Mouse (Mus musculus) neural tube, embryonic 15.5 days (tissue): ENCODE data around the gene Slc35a3. TPM values are rescaled to one million over a fixed set of nuclear protein-coding genes. Genes with fewer than 3 reads are reported as not detected.
A peak's percentile ranks its signal among the peaks of the same experiment; 100 is the strongest.
"Not testable (repeated sequence)": the region's sequence is repeated elsewhere in the genome, so short reads cannot be mapped to it uniquely, and the experiment has no call there.

ENCODE experiments used
- ATAC-seq: fragments of 200-750 bp; cut with Nextera tagmentation; 2 replicates; pipeline ENCODE4 v1.8.0; 2017; ENCODE audit warnings: mild to moderate bottlenecking, moderate TSS enrichment, moderate library complexity; ENCODE audit not compliant: low FRiP score
- H3K27ac ChIP-seq: fragments of 300-500 bp; sonication (generic); replicated peaks from 2 replicates; pipeline ENCODE4 v1.5.1; 2015; ENCODE audit warnings: mild to moderate bottlenecking, inconsistent platforms
- H3K27me3 ChIP-seq: fragments of 300-500 bp; sonication (generic); replicated peaks from 2 replicates; pipeline ENCODE4 v1.6.1; 2015; ENCODE audit warnings: inconsistent platforms
- H3K36me3 ChIP-seq: fragments of 300-500 bp; sonication (generic); 2 replicates; pipeline ENCODE4 v1.6.1; 2015; ENCODE audit warnings: inconsistent platforms
- H3K4me1 ChIP-seq: fragments of 300-500 bp; sonication (generic); 2 replicates; pipeline ENCODE4 v1.6.1; 2015; ENCODE audit warnings: inconsistent platforms
- H3K4me2 ChIP-seq: fragments of 300-500 bp; sonication (generic); 2 replicates; pipeline ENCODE4 v1.6.1; 2015; ENCODE audit warnings: inconsistent platforms, mild to moderate bottlenecking, moderate library complexity
- H3K4me3 ChIP-seq: fragments of 300-500 bp; sonication (generic); replicated peaks from 2 replicates; pipeline ENCODE4 v1.5.1; 2015; ENCODE audit warnings: mild to moderate bottlenecking, inconsistent platforms
- H3K9ac ChIP-seq: fragments of 300-500 bp; sonication (generic); replicated peaks from 2 replicates; pipeline ENCODE4 v1.6.1; 2015; ENCODE audit warnings: mild to moderate bottlenecking, inconsistent platforms
- H3K9me3 ChIP-seq: fragments of 300-500 bp; sonication (generic); replicated peaks from 2 replicates; pipeline ENCODE4 v1.6.1; 2016; ENCODE audit warnings: inconsistent platforms
- WGBS: fragments of 180-500 bp; shearing (Covaris S2); methylation state at CpG from one replicate; pipeline ENCODE4 v1.1.7; 2015; ENCODE audit warnings: mixed read lengths; 5-methylcytosine and 5-hydroxymethylcytosine counted together
- polyA plus RNA-seq: library from polyadenylated mRNA; unstranded; fragments of >200 nt; fragmentation: Nextera tagmentation; extraction: Ambion mirVana; gene quantifications from 2 replicates; pipeline ENCODE4 v1.2.1, GENCODE M21; 2015

Slc35a3 gene
- 7.8 and 10.0 TPM in 2 replicates for polyA plus RNA-seq

GRCm38 (mm10) chr3:116712436-116712881, at the start of gene Slc35a3:
Slc35a3 (minus strand) TSS chr3:116712831.
- H3K27me3 ChIP-seq: 0 out of 2 replicates have a peak, but pooled peaks cover 4% of the 10 kb centered on the region
- H3K9ac ChIP-seq: peak within 1 kb of the TSS; percentile 81
- ATAC-seq: peak; percentile 26
- H3K27ac ChIP-seq: peak within 1 kb of the TSS; percentile 72
- H3K4me3 ChIP-seq: peak within 1 kb of the TSS; percentile 85
- H3K4me1 ChIP-seq: peaks cover 16% of the 10 kb centered on the region
- H3K4me2 ChIP-seq: peak within 1 kb of the TSS; percentile 86
- H3K9me3 ChIP-seq: no peaks in the 10 kb centered on the region
- 4% methylated on average over 8 of the region's 8 CpGs for WGBS
- H3K36me3 ChIP-seq: no peaks in the 10 kb centered on the region

- Histone ChIP-seq H3K27ac (no peak overlapping the region), H3K4me1 (no peaks in the 10 kb centered on the region), H3K4me3 (no peak overlapping the region), H3K36me3 (peaks cover 48% of the 10 kb centered on the region), H3K9me3 (no peaks in the 10 kb centered on the region), H3K4me2 (no peak overlapping the region), H3K27me3 (no peaks in the 10 kb centered on the region), H3K9ac (no peak overlapping the region)
- ATAC-seq: no peak
- 94% methylated on average over 8 of the region's 8 CpGs for WGBS
Measured at GRCm38 (mm10) chr3:116752818-116753217, 40.2 kb upstream of the Slc35a3 start.

DNA sequence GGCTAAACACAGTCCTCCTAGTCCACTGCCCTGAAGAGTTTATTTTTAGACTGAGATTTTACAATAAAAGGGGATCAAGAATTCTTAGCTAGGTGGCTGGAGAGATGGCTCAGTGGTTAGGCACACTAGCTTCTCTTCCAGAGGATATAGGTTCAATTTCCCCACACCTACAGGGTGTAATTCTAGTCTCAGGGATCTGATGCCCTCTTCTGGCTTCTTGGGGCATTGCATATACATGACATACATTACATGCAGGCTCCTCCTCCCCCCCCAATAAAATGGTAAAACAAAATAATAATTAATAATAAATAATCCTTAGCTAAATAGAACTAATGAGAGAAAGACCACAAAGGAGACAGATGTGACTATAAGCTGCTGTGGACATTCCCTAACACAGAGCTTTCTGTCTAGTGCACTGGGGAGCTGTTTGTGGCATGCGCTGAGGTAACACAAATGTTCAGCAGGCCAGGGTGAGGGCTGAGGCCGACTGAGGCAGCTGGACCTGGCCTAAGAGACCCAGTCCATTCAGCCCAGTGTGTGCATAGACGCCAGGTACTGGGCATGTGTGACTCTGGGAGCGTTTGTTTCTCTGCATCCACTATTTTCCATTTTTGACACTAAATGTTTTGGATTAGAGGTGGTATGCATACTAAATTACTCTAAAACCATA, 38.7 kb upstream of the Slc35a3 start:
- no peaks in the 10 kb centered on the region for H3K4me1 ChIP-seq
- H3K9ac ChIP-seq: no peak overlapping the region
- 86% methylated on average over 4 of the region's 4 CpGs for WGBS
- H3K27me3 ChIP-seq: no peaks in the 10 kb centered on the region
- H3K27ac ChIP-seq: no peak overlapping the region
- H3K36me3 ChIP-seq: peaks cover 35% of the 10 kb centered on the region
- no peak overlapping the region for H3K4me2 ChIP-seq
- ATAC-seq: no peak; the same call in 1 of the 2 replicates
- H3K9me3 ChIP-seq: no peaks in the 10 kb centered on the region
- H3K4me3 ChIP-seq: no peak overlapping the region

GRCm38 (mm10) chr3:116748391-116749170, 36.0 kb upstream of the Slc35a3 start:
- peak; percentile 35; the same call in 1 of the 2 replicates for ATAC-seq
- Histone ChIP-seq H3K36me3 (peaks cover 43% of the 10 kb centered on the region), H3K4me3 (no peak overlapping the region), H3K4me2 (no peak overlapping the region), H3K9me3 (no peaks in the 10 kb centered on the region), H3K4me1 (no peaks in the 10 kb centered on the region), H3K27ac (no peak overlapping the region), H3K27me3 (no peaks in the 10 kb centered on the region), H3K9ac (no peak overlapping the region)
- 53% methylated on average over 8 of the region's 8 CpGs for WGBS

- H3K9me3 ChIP-seq, H3K4me1 ChIP-seq, H3K27ac ChIP-seq, H3K9ac ChIP-seq, H3K4me2 ChIP-seq, ATAC-seq, H3K27me3 ChIP-seq, H3K4me3 ChIP-seq: not testable (repeated sequence)
- peaks cover 44% of the 10 kb centered on the region for H3K36me3 ChIP-seq
- 84% methylated on average over 7 of the region's 7 CpGs for WGBS
Measured at GRCm38 (mm10) chr3:116747648-116748047, 35.0 kb upstream of the Slc35a3 start.

DNA sequence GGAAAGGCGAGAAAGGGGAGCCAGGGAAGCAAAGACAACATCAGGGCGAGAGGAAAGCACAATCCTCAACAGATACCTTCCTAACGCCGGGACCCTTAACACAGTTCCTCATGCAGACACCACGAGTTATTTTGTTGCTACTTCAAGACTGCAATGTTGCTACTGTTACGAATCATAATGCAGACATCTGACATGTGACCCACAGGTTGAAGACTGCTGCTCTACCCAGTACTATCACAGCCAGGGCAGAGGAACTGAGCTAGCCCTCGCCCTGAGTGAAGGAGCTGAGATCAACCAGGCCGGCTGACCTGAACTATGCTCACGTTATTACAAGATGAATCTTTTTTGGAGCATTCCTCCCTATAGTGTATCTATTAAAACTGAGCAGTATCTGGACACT, 28.3 kb upstream of the Slc35a3 start:
- WGBS: 90% methylated on average over 9 of the region's 9 CpGs
- ATAC-seq: no peak
- H3K9ac ChIP-seq: no peak overlapping the region

DNA sequence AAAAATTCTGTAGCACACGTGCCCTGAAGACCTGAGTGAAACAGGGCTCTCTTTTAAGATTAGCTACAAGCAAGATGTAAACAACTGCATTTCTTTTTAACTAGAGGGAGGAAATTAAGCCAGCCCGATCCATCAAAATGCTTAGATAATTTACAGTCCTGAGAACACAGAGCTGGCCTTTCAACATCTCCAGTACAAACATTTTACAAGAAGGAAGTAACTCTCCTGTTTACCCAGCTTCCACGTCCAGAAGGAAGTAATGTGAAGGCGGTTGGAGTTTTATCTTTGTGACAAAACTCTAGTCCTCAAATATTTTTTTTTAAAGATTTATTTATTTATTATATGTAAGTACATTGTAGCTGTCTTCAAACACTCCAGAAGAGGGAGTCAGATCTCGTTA, 27.5 kb upstream of the Slc35a3 start:
- WGBS: 90% methylated on average over 5 of the region's 5 CpGs
- H3K4me1 ChIP-seq: no peaks in the 10 kb centered on the region

More for the DNA sequence above, 28.3 kb upstream of the Slc35a3 start:
- H3K27ac ChIP-seq: no peak overlapping the region
- no peak overlapping the region for H3K4me3 ChIP-seq
- H3K27me3 ChIP-seq: no peaks in the 10 kb centered on the region
- no peaks in the 10 kb centered on the region for H3K9me3 ChIP-seq
- H3K36me3 ChIP-seq: peaks cover 20% of the 10 kb centered on the region
- H3K4me1 ChIP-seq: no peaks in the 10 kb centered on the region
- no peak overlapping the region for H3K4me2 ChIP-seq

GRCm38 (mm10) chr3:116737326-116737731, 24.7 kb upstream of the Slc35a3 start:
- Histone ChIP-seq H3K9me3 (no peaks in the 10 kb centered on the region), H3K36me3 (no peaks in the 10 kb centered on the region), H3K27ac (no peak overlapping the region), H3K27me3 (no peaks in the 10 kb centered on the region), H3K4me2 (no peak overlapping the region), H3K9ac (no peak overlapping the region), H3K4me1 (no peaks in the 10 kb centered on the region), H3K4me3 (no peak overlapping the region)
- WGBS: 72% methylated on average over 8 of the region's 8 CpGs
- ATAC-seq: no peak

More for the DNA sequence above, 27.5 kb upstream of the Slc35a3 start:
- Histone ChIP-seq H3K36me3 (peaks cover 15% of the 10 kb centered on the region), H3K9me3 (no peaks in the 10 kb centered on the region), H3K27ac (no peak overlapping the region), H3K27me3 (no peaks in the 10 kb centered on the region), H3K4me3 (no peak overlapping the region), H3K4me2 (no peak overlapping the region), H3K9ac (no peak overlapping the region)
- ATAC-seq: no peak

GRCm38 (mm10) chr3:116729483-116730174, 17.0 kb upstream of the Slc35a3 start:
- Histone ChIP-seq H3K27me3 (no peaks in the 10 kb centered on the region), H3K27ac (no peak overlapping the region), H3K9me3 (no peaks in the 10 kb centered on the region), H3K36me3 (no peaks in the 10 kb centered on the region), H3K4me1 (peaks cover 3% of the 10 kb centered on the region; the same call in 1 of the 2 replicates), H3K4me2 (no peak overlapping the region), H3K4me3 (no peak overlapping the region), H3K9ac (no peak overlapping the region)
- ATAC-seq: no peak
- 58% methylated on average over 2 of the region's 2 CpGs for WGBS

GRCm38 (mm10) chr3:116726807-116727206, 14.2 kb upstream of the Slc35a3 start:
- ATAC-seq: no peak
- Histone ChIP-seq H3K27me3 (no peaks in the 10 kb centered on the region), H3K4me3 (no peak overlapping the region), H3K9me3 (no peaks in the 10 kb centered on the region), H3K9ac (no peak overlapping the region), H3K27ac (no peak overlapping the region), H3K4me1 (peaks cover 3% of the 10 kb centered on the region; the same call in 1 of the 2 replicates), H3K36me3 (no peaks in the 10 kb centered on the region), H3K4me2 (no peak overlapping the region)
- 71% methylated on average over 9 of the region's 9 CpGs for WGBS
